9 mouse cellular contexts compared by ENCODE assay signal in the genomic region with DNA sequence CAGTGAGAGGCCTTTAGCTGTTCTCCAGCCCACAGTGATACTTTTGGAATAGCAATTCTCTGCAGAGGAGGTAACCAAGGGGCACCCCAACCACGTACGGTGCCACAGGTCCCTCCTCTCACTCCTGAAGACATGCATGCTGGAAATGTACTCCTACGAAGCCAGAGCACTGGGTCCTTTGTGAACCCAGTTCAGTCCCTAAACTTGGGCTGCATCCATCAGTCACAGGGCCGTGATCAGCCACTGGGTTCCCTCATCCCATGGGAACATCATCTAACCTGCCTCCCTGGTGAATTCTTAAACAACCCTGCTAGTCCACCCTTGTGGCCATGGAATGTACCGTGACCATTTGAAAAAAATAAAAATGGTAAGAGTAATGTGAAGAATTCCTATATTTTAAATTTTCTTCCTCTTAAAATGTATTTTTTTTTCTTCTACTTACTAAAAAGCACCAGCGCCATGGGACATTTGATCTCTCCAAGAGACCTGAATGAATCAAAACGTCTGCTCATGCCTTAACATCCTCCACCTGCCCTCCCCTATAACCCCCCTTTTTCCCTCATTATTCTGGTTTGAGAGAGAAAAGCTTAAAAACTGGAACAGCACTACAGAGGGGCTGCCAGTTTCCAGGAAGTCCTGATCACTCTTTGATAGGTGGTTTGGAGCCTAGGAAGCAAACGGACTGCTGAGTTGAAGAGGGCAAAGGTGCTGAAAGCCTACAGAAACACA. TPM values are rescaled to one million over a fixed set of nuclear protein-coding genes. Genes with fewer than 3 reads are reported as not detected.
A peak's percentile ranks its signal among the peaks of the same experiment; 100 is the strongest.
DNase-seq lines count a peak whose midpoint lies in the region; ATAC-seq and TF ChIP-seq lines count a peak whose summit lies in the region.
"Had no signal": no experiment of that assay in that cellular context is flagged by ENCODE, and none has a peak within 500 bp of the region (broad histone marks: within the 10 kb centered on the region; RNA-seq: fewer than 3 reads in every experiment).

No protein-coding gene starts in this region.

- ATAC-seq in liver, embryonic 13.5 days (ENCODE audit: low read depth) = no peak
- no peak for ATAC-seq in liver, embryonic 11.5 days (replicated peaks; ENCODE audit: low FRiP score)
- no peak for ATAC-seq in intestine, embryonic 16.5 days
- ATAC-seq in neural tube, embryonic 14.5 days (ENCODE audit: low read depth) = no peak

- H3K4me3 ChIP-seq in gastrocnemius, adult 2 months = no peak overlapping the region
- H3K4me3 ChIP-seq in liver, embryonic 13.5 days (replicated peaks) = no peak overlapping the region
- H3K4me3 ChIP-seq in liver, embryonic 11.5 days (ENCODE audit: low read depth, low read length) = no peak overlapping the region
- no peak overlapping the region for H3K4me3 ChIP-seq in intestine, embryonic 16.5 days (ENCODE audit: low read length)
- H3K4me3 ChIP-seq in neural tube, embryonic 14.5 days (ENCODE audit: low read depth, low read length) = no peak overlapping the region

- H3K4me2 ChIP-seq in liver, embryonic 13.5 days = peak overlapping the region; percentile 10; the same call in 1 of the 2 replicates
- no peak overlapping the region for H3K4me2 ChIP-seq in liver, embryonic 11.5 days
- H3K4me2 ChIP-seq in intestine, embryonic 16.5 days (ENCODE audit: low read depth, low read length) = peak overlapping the region; percentile 7; the same call in 1 of the 2 replicates
- H3K4me2 ChIP-seq in neural tube, embryonic 14.5 days (ENCODE audit: low read depth, low read length) = 0 out of 2 replicates have a peak overlapping the region, but pooled peaks have one; percentile 6

- WGBS in liver, embryonic 13.5 days (ENCODE audit: insufficient replicate concordance) = 71% methylated on average over 8 of the region's 8 CpGs
- WGBS in liver, embryonic 11.5 days = 72% methylated on average over 8 of the region's 8 CpGs
- 60% methylated on average over 8 of the region's 8 CpGs for WGBS in intestine, embryonic 16.5 days
- 66% methylated on average over 8 of the region's 8 CpGs for WGBS in neural tube, embryonic 14.5 days

- H3K4me1 ChIP-seq in liver, embryonic 13.5 days (replicated peaks) = peaks cover 77% of the 10 kb centered on the region
- H3K4me1 ChIP-seq in liver, embryonic 11.5 days (replicated peaks; ENCODE audit: control insufficient read depth, insufficient read depth, low read length) = peaks cover 64% of the 10 kb centered on the region
- H3K4me1 ChIP-seq in intestine, embryonic 16.5 days (ENCODE audit: control insufficient read depth, insufficient read depth, low read length) = peaks cover 63% of the 10 kb centered on the region
- H3K4me1 ChIP-seq in neural tube, embryonic 14.5 days (ENCODE audit: control insufficient read depth, insufficient read depth, low read length) = peaks cover 61% of the 10 kb centered on the region

- intact Hi-C loops in gastrocnemius, adult 2 months (cut with DNase I) = no loop called here
- intact Hi-C loops in gastrocnemius, postnatal 14 days (cut with DNase I; ENCODE audit: low total_unique reads) = no loop called here

- TF ChIP-seq CTCF in gastrocnemius, adult 2 months (IDR thresholded peaks at IDR 0.05) = no peak

- peaks cover 12% of the 10 kb centered on the region for H3K36me3 ChIP-seq in liver, embryonic 13.5 days
- H3K36me3 ChIP-seq in liver, embryonic 11.5 days (ENCODE audit: control insufficient read depth, insufficient read depth, low read length) = no peaks in the 10 kb centered on the region; the same call in 1 of the 2 replicates
- H3K36me3 ChIP-seq in intestine, embryonic 16.5 days (ENCODE audit: control insufficient read depth, insufficient read depth, low read length) = peaks cover 3% of the 10 kb centered on the region; the same call in 1 of the 2 replicates
- H3K36me3 ChIP-seq in neural tube, embryonic 14.5 days (ENCODE audit: control insufficient read depth, insufficient read depth, low read length) = no peaks in the 10 kb centered on the region

- no peak overlapping the region for H3K9ac ChIP-seq in liver, embryonic 13.5 days
- H3K9ac ChIP-seq in liver, embryonic 11.5 days (ENCODE audit: low read depth, low read length) = no peak overlapping the region
- no peak overlapping the region for H3K9ac ChIP-seq in intestine, embryonic 16.5 days (ENCODE audit: low read depth, low read length)
- H3K9ac ChIP-seq in neural tube, embryonic 14.5 days (replicated peaks; ENCODE audit: low read depth, low read length) = no peak overlapping the region
- H3K9ac ChIP-seq: liver, embryonic 14.5 days had no signal

- peak overlapping the region; percentile 64 for H3K27ac ChIP-seq in gastrocnemius, adult 2 months
- H3K27ac ChIP-seq in liver, embryonic 13.5 days = no peak overlapping the region; the same call in 1 of the 2 replicates
- no peak overlapping the region for H3K27ac ChIP-seq in liver, embryonic 11.5 days (ENCODE audit: low read depth, low read length)
- H3K27ac ChIP-seq in intestine, embryonic 16.5 days (ENCODE audit: low read length) = no peak overlapping the region
- no peak overlapping the region for H3K27ac ChIP-seq in neural tube, embryonic 14.5 days (ENCODE audit: low read depth, low read length)
- H3K27ac ChIP-seq: liver, embryonic 14.5 days had no signal

- no peaks in the 10 kb centered on the region for H3K9me3 ChIP-seq in liver, embryonic 13.5 days (replicated peaks)
- no peaks in the 10 kb centered on the region for H3K9me3 ChIP-seq in liver, embryonic 11.5 days (ENCODE audit: control insufficient read depth, low read length)
- H3K9me3 ChIP-seq in intestine, embryonic 16.5 days (ENCODE audit: control insufficient read depth, low read length) = no peaks in the 10 kb centered on the region
- H3K9me3 ChIP-seq in neural tube, embryonic 14.5 days (ENCODE audit: control insufficient read depth, low read length) = no peaks in the 10 kb centered on the region

- DNase-seq in gastrocnemius, adult 2 months = no peak
- DNase-seq in gastrocnemius, postnatal 14 days = no peak
- no peak for DNase-seq in liver, embryonic 13.5 days
- no peak for DNase-seq in liver, embryonic 11.5 days (ENCODE audit: low spot score)
- no peak for DNase-seq in urinary bladder, postnatal 25 days (ENCODE audit: low spot score)
- DNase-seq in adrenal gland, adult 8-10 months = no peak

- no peaks in the 10 kb centered on the region for H3K27me3 ChIP-seq in liver, embryonic 13.5 days
- no peaks in the 10 kb centered on the region for H3K27me3 ChIP-seq in liver, embryonic 11.5 days (replicated peaks; ENCODE audit: control insufficient read depth, insufficient read depth, low read length)
- no peaks in the 10 kb centered on the region for H3K27me3 ChIP-seq in intestine, embryonic 16.5 days (replicated peaks; ENCODE audit: control insufficient read depth, insufficient read depth, low read length)
- H3K27me3 ChIP-seq in neural tube, embryonic 14.5 days (ENCODE audit: control insufficient read depth, insufficient read depth, low read length) = no peaks in the 10 kb centered on the region

RNA-seq across cellular contexts. Expression of a gene that starts 5.1 kb away (rescaled TPM):
- total RNA-seq in gastrocnemius, adult 2 months (2021) = 10 to 100 TPM; 80.1 to 81.1 TPM
- total RNA-seq in gastrocnemius, postnatal 14 days (2021) = 10 to 100 TPM; 54.3 to 64.5 TPM
- polyA plus RNA-seq in liver, embryonic 13.5 days (2015; fragmentation: Nextera tagmentation; extraction: Ambion mirVana) = 40.1 and 46.8 TPM in 2 replicates
- polyA plus RNA-seq in liver, embryonic 11.5 days (2014; fragmentation: Nextera tagmentation; extraction: Ambion mirVana) = 127 and 136 TPM in 2 replicates
- polyA plus RNA-seq in intestine, embryonic 16.5 days (2015; fragmentation: Nextera tagmentation; extraction: Ambion mirVana) = 262 and 319 TPM in 2 replicates
- polyA plus RNA-seq in neural tube, embryonic 14.5 days (2014; fragmentation: Nextera tagmentation; extraction: Ambion mirVana) = 105 and 115 TPM in 2 replicates
- total RNA-seq in adrenal gland, adult 8-10 months (2022) = 100 to 1,000 TPM; 800 to 966 (median 845) TPM
